Comparison of ENCODE assay signal across 25 mouse cellular contexts in the genomic region with DNA sequence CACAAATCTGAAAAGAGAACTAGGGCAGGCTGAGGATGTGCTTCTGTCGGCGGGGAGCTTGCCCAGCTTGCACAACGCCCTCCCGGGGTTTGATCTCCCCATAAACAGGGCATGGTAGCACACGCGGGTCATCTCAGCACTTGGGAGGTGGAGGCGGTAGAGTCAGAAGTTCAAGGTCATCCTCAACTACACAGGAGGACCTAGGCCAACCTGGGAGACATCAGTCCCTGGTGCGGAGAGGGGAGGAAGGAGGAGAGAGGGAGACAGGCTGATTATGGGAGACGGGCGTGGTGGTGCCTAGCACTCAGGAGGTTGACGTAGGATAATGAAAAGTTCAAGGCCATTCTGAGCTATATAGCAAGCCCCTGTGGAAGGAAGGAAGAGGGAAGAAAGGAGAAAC. TPM values are rescaled to one million over a fixed set of nuclear protein-coding genes. Genes with fewer than 3 reads are reported as not detected.
DNase-seq lines count a peak whose midpoint lies in the region; ATAC-seq and TF ChIP-seq lines count a peak whose summit lies in the region.
"Had no signal": no experiment of that assay in that cellular context is flagged by ENCODE, and none has a peak within 500 bp of the region (broad histone marks: within the 10 kb centered on the region; RNA-seq: fewer than 3 reads in every experiment).

No protein-coding gene starts in this region.

- TF ChIP-seq CTCF in E14TG2a.4 (conservative IDR thresholded peaks at IDR 0.05; ENCODE audit: low read length): no peak
- no peak for TF ChIP-seq CTCF in midbrain, postnatal 0 days (IDR thresholded peaks at IDR 0.05)

- ATAC-seq in monocyte, adult 5-6 weeks (replicated peaks; ENCODE audit: insufficient number of reproducible peaks, low FRiP score, low TSS enrichment, poor library complexity, severe bottlenecking): 0 out of 2 replicates have a peak, but pooled peaks have one; percentile 19
- no peak for ATAC-seq in midbrain, postnatal 0 days (ENCODE audit: low FRiP score)
- ATAC-seq: activated CD4-positive, CD25-positive, alpha-beta regulatory T cell, adult 4 months; CD4-positive, CD25-positive, alpha-beta regulatory T cell, adult 4 months; Patski had no signal

- no peaks in the 10 kb centered on the region for H3K9me3 ChIP-seq in E14TG2a.4 (ENCODE audit: low read length)
- no peaks in the 10 kb centered on the region for H3K9me3 ChIP-seq in midbrain, postnatal 0 days (ENCODE audit: low read length)
- H3K9me3 ChIP-seq: G1E had no signal

- peaks cover 62% of the 10 kb centered on the region for H3K4me1 ChIP-seq in E14TG2a.4 (replicated peaks; ENCODE audit: low read depth, low read length)
- H3K4me1 ChIP-seq in midbrain, postnatal 0 days (ENCODE audit: insufficient read depth, low read length): no peaks in the 10 kb centered on the region

- 86% methylated on average over 11 of the region's 11 CpGs for WGBS in midbrain, postnatal 0 days

- no peak overlapping the region for H3K27ac ChIP-seq in midbrain, postnatal 0 days (ENCODE audit: low read depth, low read length)

- peak overlapping the region; percentile 20; the same call in 1 of the 2 replicates for H3K4me3 ChIP-seq in E14TG2a.4 (replicated peaks; ENCODE audit: low read length)
- H3K4me3 ChIP-seq in midbrain, postnatal 0 days (ENCODE audit: low read depth, low read length): no peak overlapping the region

- H3K9ac ChIP-seq in midbrain, postnatal 0 days (replicated peaks; ENCODE audit: low read length, poor library complexity, severe bottlenecking): no peak overlapping the region

- H3K36me3 ChIP-seq in E14TG2a.4 (ENCODE audit: insufficient read depth, low read length): no peaks in the 10 kb centered on the region
- no peaks in the 10 kb centered on the region for H3K36me3 ChIP-seq in midbrain, postnatal 0 days (ENCODE audit: insufficient read depth, low read length)
- H3K36me3 ChIP-seq: G1E had no signal

- no peak overlapping the region for H3K4me2 ChIP-seq in midbrain, postnatal 0 days (ENCODE audit: low read depth, low read length, poor library complexity, severe bottlenecking)

- DNase-seq in ES-CJ7 (ENCODE audit: low read depth, low spot score): peak; percentile 79
- DNase-seq in R1 (ENCODE audit: low read depth, low spot score): peak; percentile 75
- no peak for DNase-seq in kidney, postnatal 4 days
- no peak for DNase-seq in midbrain, postnatal 0 days (ENCODE audit: low spot score)
- DNase-seq in cerebellum, adult 11 months: no peak
- no peak for DNase-seq in retina, embryonic 14.5 days (ENCODE audit: low spot score)
- DNase-seq: adrenal gland, adult 2 months; adrenal gland, adult 8-10 months; adrenal gland, postnatal 10 days; adrenal gland, postnatal 14 days; adrenal gland, postnatal 25 days; adrenal gland, postnatal 36 days; B cell, adult 2 months; cerebellum, adult 11-12 months; cerebellum, adult 18-20 months; cerebellum, adult 2 months; cerebellum, adult 8-10 months; cerebellum, adult 9-10 months had no signal

- H3K27me3 ChIP-seq in E14TG2a.4 (ENCODE audit: insufficient read depth, low read length): no peaks in the 10 kb centered on the region
- H3K27me3 ChIP-seq in midbrain, postnatal 0 days (ENCODE audit: insufficient read depth, low read length): no peaks in the 10 kb centered on the region
- H3K27me3 ChIP-seq: CH12.LX had no signal

RNA-seq across cellular contexts. Expression of a gene that starts 11.3 kb away (rescaled TPM):
- total RNA-seq in monocyte, adult 5-6 weeks (2017): 35.8 to 70.4 TPM (median 38.0 TPM) in 3 replicates
- total RNA-seq in midbrain, postnatal 0 days (2014; rRNA removed): 7.6 and 9.0 TPM in 2 replicates
- polyA plus RNA-seq in midbrain, postnatal 0 days (2015; fragmentation: Nextera tagmentation; extraction: Ambion mirVana): 28.9 and 35.9 TPM in 2 replicates

RNA-seq across cellular contexts. Expression of a gene that starts 29.6 kb away (rescaled TPM):
- 75.0 to 94.7 TPM (median 76.7 TPM) in 3 replicates for total RNA-seq in monocyte, adult 5-6 weeks (2017)
- total RNA-seq in midbrain, postnatal 0 days (2014; rRNA removed): 25.9 and 27.8 TPM in 2 replicates
- 17.7 and 18.7 TPM in 2 replicates for polyA plus RNA-seq in midbrain, postnatal 0 days (2015; fragmentation: Nextera tagmentation; extraction: Ambion mirVana)

RNA-seq across cellular contexts. Expression of a gene that starts 30.4 kb away (rescaled TPM):
- 2.4 to 9.8 TPM (median 2.6 TPM) in 3 replicates for total RNA-seq in monocyte, adult 5-6 weeks (2017)
- total RNA-seq in midbrain, postnatal 0 days (2014; rRNA removed): 8.1 and 9.5 TPM in 2 replicates
- 0.94 and 1.0 TPM in 2 replicates for polyA plus RNA-seq in midbrain, postnatal 0 days (2015; fragmentation: Nextera tagmentation; extraction: Ambion mirVana)

RNA-seq across cellular contexts. Expression of a gene that starts 46.8 kb away (rescaled TPM):
- total RNA-seq in monocyte, adult 5-6 weeks (2017): 42.8 to 71.0 TPM (median 43.0 TPM) in 3 replicates
- 155 and 169 TPM in 2 replicates for total RNA-seq in midbrain, postnatal 0 days (2014; rRNA removed)
- 20.3 and 20.6 TPM in 2 replicates for polyA plus RNA-seq in midbrain, postnatal 0 days (2015; fragmentation: Nextera tagmentation; extraction: Ambion mirVana)

RNA-seq across cellular contexts. Expression of a gene that starts 59.8 kb away (rescaled TPM):
- 3.7 to 8.1 TPM (median 7.3 TPM) in 3 replicates for total RNA-seq in monocyte, adult 5-6 weeks (2017)
- total RNA-seq in midbrain, postnatal 0 days (2014; rRNA removed): 15.8 TPM in 2 replicates
- 2.2 and 3.0 TPM in 2 replicates for polyA plus RNA-seq in midbrain, postnatal 0 days (2015; fragmentation: Nextera tagmentation; extraction: Ambion mirVana)

Comparison
In these comparisons a context has a peak if more than half of its experiments do, and no peak if none do; other contexts are left out.
1. DNase-seq: peak in ES-CJ7 (single experiment) and R1 (single experiment); none in kidney, postnatal 4 days (0 of 2), midbrain, postnatal 0 days (single experiment), cerebellum, adult 11 months (single experiment) and retina, embryonic 14.5 days (single experiment).